Mouse (Mus musculus) G1E (cell line): ENCODE data around the gene Akt1s1.

Experiments
- CTCF ChIP-seq: IDR thresholded peaks from 2 replicates; pipeline ENCODE4 v1.5.1; 2012; ENCODE audit warnings: low read depth, low read length, inconsistent platforms, mixed read lengths
- GATA1 ChIP-seq: IDR thresholded peaks from 2 replicates; pipeline ENCODE4 v1.6.1; 2012; ENCODE audit warnings: borderline replicate concordance, low read length, inconsistent platforms, mixed read lengths

DNA sequence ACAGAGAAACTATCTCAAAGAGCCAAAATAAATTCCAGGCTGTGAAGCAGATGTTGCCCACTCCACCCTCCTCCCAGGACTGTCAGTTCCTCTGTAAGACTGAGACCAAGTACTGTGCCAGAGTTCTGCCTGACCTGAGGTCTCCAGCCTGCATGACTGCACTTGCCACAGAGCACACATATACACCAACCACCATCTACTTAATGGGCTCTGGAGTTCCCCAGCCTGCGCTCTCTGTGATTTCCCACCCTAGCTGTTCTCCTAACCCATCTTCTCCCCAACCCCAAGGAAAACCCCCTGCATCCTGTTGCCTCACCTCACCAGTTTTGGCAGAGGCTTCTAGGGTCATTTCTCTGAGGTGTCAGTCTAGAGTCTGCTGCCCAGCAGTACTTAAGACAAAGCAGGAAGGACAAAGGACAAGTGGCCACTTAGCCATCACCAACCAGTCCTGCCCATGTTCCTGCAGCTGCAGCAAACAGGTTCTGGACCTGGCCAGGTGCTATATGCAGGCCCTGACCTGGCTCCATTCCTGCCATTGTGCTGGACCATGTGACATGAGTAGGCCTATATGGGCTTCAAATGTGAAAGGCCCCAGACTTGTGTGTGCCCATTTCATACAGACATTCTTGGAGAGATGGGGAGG, 13.3 kb upstream of the Akt1s1 start:
- no peak for TF ChIP-seq CTCF
- TF ChIP-seq GATA1 = no peak
